Mouse (Mus musculus): Measurements from ENCODE around the gene Rgs9. TPM values are rescaled to one million over a fixed set of nuclear protein-coding genes. Genes with fewer than 3 reads are reported as not detected.
A peak's percentile ranks its signal among the peaks of the same experiment; 100 is the strongest.

Rgs9 gene
- polyA plus RNA-seq, 1 experiment from 2014 or later = 1.4 TPM

- Histone ChIP-seq H3K9ac (ENCODE audit: low read depth, low read length) (no peak overlapping the region), H3K4me1 (ENCODE audit: control insufficient read depth, insufficient read depth, low read length) (peaks cover 5% of the 10 kb centered on the region), H3K27ac (replicated peaks; ENCODE audit: low read depth, low read length) (no peak overlapping the region), H3K4me3 (ENCODE audit: low read depth, low read length) (no peak overlapping the region), H3K4me2 (ENCODE audit: low read depth, low read length) (no peak overlapping the region), H3K36me3 (ENCODE audit: control insufficient read depth, insufficient read depth, low read length) (no peaks in the 10 kb centered on the region), H3K27me3 (replicated peaks; ENCODE audit: control insufficient read depth, insufficient read depth, low read length) (no peaks in the 10 kb centered on the region), H3K9me3 (ENCODE audit: control insufficient read depth, low read length) (no peaks in the 10 kb centered on the region)
- ATAC-seq (ENCODE audit: low read depth) (no peak), DNase-seq (ENCODE audit: low spot score) (no peak)
- 83% methylated on average over 4 of the region's 4 CpGs for WGBS
These were observed 36.8 kb upstream of the Rgs9 start for GRCm38 (mm10) chr11:109334773-109335172.

GRCm38 (mm10) chr11:109332722-109333121, 34.8 kb upstream of the Rgs9 start:
- Histone ChIP-seq H3K9me3 (ENCODE audit: control insufficient read depth, low read length) (no peaks in the 10 kb centered on the region), H3K9ac (ENCODE audit: low read depth, low read length) (no peak overlapping the region), H3K4me1 (ENCODE audit: control insufficient read depth, insufficient read depth, low read length) (peaks cover 5% of the 10 kb centered on the region), H3K4me2 (ENCODE audit: low read depth, low read length) (no peak overlapping the region), H3K36me3 (ENCODE audit: control insufficient read depth, insufficient read depth, low read length) (no peaks in the 10 kb centered on the region), H3K27me3 (replicated peaks; ENCODE audit: control insufficient read depth, insufficient read depth, low read length) (no peaks in the 10 kb centered on the region), H3K27ac (replicated peaks; ENCODE audit: low read depth, low read length) (no peak overlapping the region), H3K4me3 (ENCODE audit: low read depth, low read length) (no peak overlapping the region)
- DNase-seq (ENCODE audit: low spot score) (no peak), ATAC-seq (ENCODE audit: low read depth) (no peak)
- WGBS = 73% methylated on average over 6 of the region's 6 CpGs

GRCm38 (mm10) chr11:109331424-109331824, 33.5 kb upstream of the Rgs9 start:
- Histone ChIP-seq H3K27me3 (replicated peaks; ENCODE audit: control insufficient read depth, insufficient read depth, low read length) (no peaks in the 10 kb centered on the region), H3K9me3 (ENCODE audit: control insufficient read depth, low read length) (no peaks in the 10 kb centered on the region), H3K9ac (ENCODE audit: low read depth, low read length) (peak overlapping the region; percentile 35; the same call in 1 of the 2 replicates), H3K4me2 (ENCODE audit: low read depth, low read length) (peak overlapping the region; percentile 55), H3K27ac (replicated peaks; ENCODE audit: low read depth, low read length) (no peak overlapping the region), H3K36me3 (ENCODE audit: control insufficient read depth, insufficient read depth, low read length) (no peaks in the 10 kb centered on the region), H3K4me3 (ENCODE audit: low read depth, low read length) (peak overlapping the region; percentile 25), H3K4me1 (ENCODE audit: control insufficient read depth, insufficient read depth, low read length) (peaks cover 5% of the 10 kb centered on the region)
- peak; percentile 95 for ATAC-seq (ENCODE audit: low read depth)
- 6% methylated on average over 6 of the region's 6 CpGs for WGBS
- DNase-seq (ENCODE audit: low spot score) = peak; percentile 97

- peak overlapping the region; percentile 25; the same call in 1 of the 2 replicates for H3K4me3 ChIP-seq (ENCODE audit: low read depth, low read length)
- H3K36me3 ChIP-seq (ENCODE audit: control insufficient read depth, insufficient read depth, low read length) = no peaks in the 10 kb centered on the region
- no peak overlapping the region for H3K9ac ChIP-seq (ENCODE audit: low read depth, low read length)
- DNase-seq (ENCODE audit: low spot score) = no peak
- H3K27me3 ChIP-seq (replicated peaks; ENCODE audit: control insufficient read depth, insufficient read depth, low read length) = no peaks in the 10 kb centered on the region
- no peaks in the 10 kb centered on the region for H3K9me3 ChIP-seq (ENCODE audit: control insufficient read depth, low read length)
- no peak overlapping the region for H3K27ac ChIP-seq (replicated peaks; ENCODE audit: low read depth, low read length)
- H3K4me2 ChIP-seq (ENCODE audit: low read depth, low read length) = peak overlapping the region; percentile 55
- WGBS = 36% methylated on average over 15 of the region's 17 CpGs
- ATAC-seq (ENCODE audit: low read depth) = no peak
- H3K4me1 ChIP-seq (ENCODE audit: control insufficient read depth, insufficient read depth, low read length) = peaks cover 5% of the 10 kb centered on the region
These were observed 32.9 kb upstream of the Rgs9 start for GRCm38 (mm10) chr11:109330706-109331393.

- no peak overlapping the region for H3K4me3 ChIP-seq (ENCODE audit: low read depth, low read length)
- WGBS = 60% methylated on average over 4 of the region's 4 CpGs
- no peaks in the 10 kb centered on the region for H3K9me3 ChIP-seq (ENCODE audit: control insufficient read depth, low read length)
- no peak overlapping the region for H3K4me2 ChIP-seq (ENCODE audit: low read depth, low read length)
- no peak overlapping the region for H3K9ac ChIP-seq (ENCODE audit: low read depth, low read length)
- H3K27ac ChIP-seq (replicated peaks; ENCODE audit: low read depth, low read length) = no peak overlapping the region
- no peaks in the 10 kb centered on the region for H3K36me3 ChIP-seq (ENCODE audit: control insufficient read depth, insufficient read depth, low read length)
- H3K4me1 ChIP-seq (ENCODE audit: control insufficient read depth, insufficient read depth, low read length) = peaks cover 5% of the 10 kb centered on the region
- ATAC-seq (ENCODE audit: low read depth) = no peak
- DNase-seq (ENCODE audit: low spot score) = no peak
- H3K27me3 ChIP-seq (replicated peaks; ENCODE audit: control insufficient read depth, insufficient read depth, low read length) = no peaks in the 10 kb centered on the region
These were observed 31.4 kb upstream of the Rgs9 start for GRCm38 (mm10) chr11:109329331-109329730.

GRCm38 (mm10) chr11:109327952-109328351, 30.0 kb upstream of the Rgs9 start:
- Histone ChIP-seq H3K4me1 (ENCODE audit: control insufficient read depth, insufficient read depth, low read length) (peaks cover 5% of the 10 kb centered on the region), H3K4me2 (ENCODE audit: low read depth, low read length) (no peak overlapping the region), H3K9ac (ENCODE audit: low read depth, low read length) (no peak overlapping the region), H3K27me3 (replicated peaks; ENCODE audit: control insufficient read depth, insufficient read depth, low read length) (no peaks in the 10 kb centered on the region), H3K4me3 (ENCODE audit: low read depth, low read length) (no peak overlapping the region), H3K36me3 (ENCODE audit: control insufficient read depth, insufficient read depth, low read length) (no peaks in the 10 kb centered on the region), H3K9me3 (ENCODE audit: control insufficient read depth, low read length) (no peaks in the 10 kb centered on the region), H3K27ac (replicated peaks; ENCODE audit: low read depth, low read length) (no peak overlapping the region)
- DNase-seq (ENCODE audit: low spot score) (no peak), ATAC-seq (ENCODE audit: low read depth) (no peak)
- 83% methylated on average over 10 of the region's 10 CpGs for WGBS

GRCm38 (mm10) chr11:109327381-109327780, 29.5 kb upstream of the Rgs9 start:
- Histone ChIP-seq H3K27me3 (replicated peaks; ENCODE audit: control insufficient read depth, insufficient read depth, low read length) (no peaks in the 10 kb centered on the region), H3K4me3 (ENCODE audit: low read depth, low read length) (no peak overlapping the region), H3K4me1 (ENCODE audit: control insufficient read depth, insufficient read depth, low read length) (peaks cover 5% of the 10 kb centered on the region), H3K9ac (ENCODE audit: low read depth, low read length) (no peak overlapping the region), H3K4me2 (ENCODE audit: low read depth, low read length) (no peak overlapping the region), H3K36me3 (ENCODE audit: control insufficient read depth, insufficient read depth, low read length) (no peaks in the 10 kb centered on the region), H3K27ac (replicated peaks; ENCODE audit: low read depth, low read length) (no peak overlapping the region), H3K9me3 (ENCODE audit: control insufficient read depth, low read length) (no peaks in the 10 kb centered on the region)
- ATAC-seq (ENCODE audit: low read depth) = no peak
- 31% methylated on average over 3 of the region's 3 CpGs for WGBS
- no peak for DNase-seq (ENCODE audit: low spot score)

GRCm38 (mm10) chr11:109326270-109326669, 28.3 kb upstream of the Rgs9 start:
- no peaks in the 10 kb centered on the region for H3K36me3 ChIP-seq (ENCODE audit: control insufficient read depth, insufficient read depth, low read length)
- H3K4me3 ChIP-seq (ENCODE audit: low read depth, low read length) = no peak overlapping the region
- no peaks in the 10 kb centered on the region; the same call in 1 of the 2 replicates for H3K4me1 ChIP-seq (ENCODE audit: control insufficient read depth, insufficient read depth, low read length)
- no peaks in the 10 kb centered on the region for H3K27me3 ChIP-seq (replicated peaks; ENCODE audit: control insufficient read depth, insufficient read depth, low read length)
- H3K27ac ChIP-seq (replicated peaks; ENCODE audit: low read depth, low read length) = no peak overlapping the region
- WGBS = 63% methylated on average over 13 of the region's 13 CpGs
- no peak for DNase-seq (ENCODE audit: low spot score)
- ATAC-seq (ENCODE audit: low read depth) = no peak
- no peak overlapping the region for H3K9ac ChIP-seq (ENCODE audit: low read depth, low read length)
- H3K4me2 ChIP-seq (ENCODE audit: low read depth, low read length) = no peak overlapping the region
- no peaks in the 10 kb centered on the region for H3K9me3 ChIP-seq (ENCODE audit: control insufficient read depth, low read length)

- Histone ChIP-seq H3K4me2 (ENCODE audit: low read depth, low read length) (no peak overlapping the region), H3K4me1 (ENCODE audit: control insufficient read depth, insufficient read depth, low read length) (no peaks in the 10 kb centered on the region), H3K36me3 (ENCODE audit: control insufficient read depth, insufficient read depth, low read length) (no peaks in the 10 kb centered on the region), H3K27ac (replicated peaks; ENCODE audit: low read depth, low read length) (0 out of 2 replicates have a peak overlapping the region, but pooled peaks have one; percentile 28), H3K9ac (ENCODE audit: low read depth, low read length) (no peak overlapping the region), H3K4me3 (ENCODE audit: low read depth, low read length) (no peak overlapping the region), H3K9me3 (ENCODE audit: control insufficient read depth, low read length) (no peaks in the 10 kb centered on the region), H3K27me3 (replicated peaks; ENCODE audit: control insufficient read depth, insufficient read depth, low read length) (no peaks in the 10 kb centered on the region)
- 45% methylated on average over 8 of the region's 8 CpGs for WGBS
- DNase-seq (ENCODE audit: low spot score) = peak; percentile 41
- ATAC-seq (ENCODE audit: low read depth) = no peak; the same call in 1 of the 2 replicates
These were observed 22.5 kb upstream of the Rgs9 start for GRCm38 (mm10) chr11:109320361-109320933.
